Mouse (Mus musculus) midbrain, embryonic 14.5 days (tissue): ENCODE measurements around the gene Men1. TPM values are rescaled to one million over a fixed set of nuclear protein-coding genes. Genes with fewer than 3 reads are reported as not detected.

Source experiments
- ATAC-seq: fragments of 200-750 bp; cut with Nextera tagmentation; 2 replicates; pipeline ENCODE4 v1.8.0; 2017; ENCODE audit warnings: moderate number of reproducible peaks, moderate library complexity; ENCODE audit not compliant: low FRiP score, low TSS enrichment
- DNase-seq: peaks from one replicate; pipeline ENCODE4 v3.0.0-alpha.2; 2015
- H3K27ac ChIP-seq: fragments of 300-500 bp; sonication (generic); replicated peaks from 2 replicates; pipeline ENCODE4 v1.5.1; 2014; ENCODE audit warnings: mild to moderate bottlenecking, low read depth, low read length, moderate library complexity
- H3K27me3 ChIP-seq: fragments of 300-500 bp; sonication (generic); 2 replicates; pipeline ENCODE4 v1.6.1; 2014; ENCODE audit warnings: low read length, control low read depth, mixed read lengths; ENCODE audit not compliant: control insufficient read depth, insufficient read depth
- H3K36me3 ChIP-seq: fragments of 300-500 bp; sonication (generic); 2 replicates; pipeline ENCODE4 v1.6.1; 2014; ENCODE audit warnings: low read length, control low read depth; ENCODE audit not compliant: control insufficient read depth, insufficient read depth
- H3K4me1 ChIP-seq: fragments of 300-500 bp; sonication (generic); 2 replicates; pipeline ENCODE4 v1.6.1; 2014; ENCODE audit warnings: mild to moderate bottlenecking, antibody characterized with exemption, low read length, control low read depth; ENCODE audit not compliant: control insufficient read depth, insufficient read depth
- H3K4me2 ChIP-seq: fragments of 300-500 bp; sonication (generic); 2 replicates; pipeline ENCODE4 v1.6.1; 2014; ENCODE audit warnings: mild to moderate bottlenecking, low read length, moderate library complexity
- H3K4me3 ChIP-seq: fragments of 300-500 bp; sonication (generic); replicated peaks from 2 replicates; pipeline ENCODE4 v1.5.1; 2014; ENCODE audit warnings: low read depth, low read length
- H3K9ac ChIP-seq: fragments of 300-500 bp; sonication (generic); replicated peaks from 2 replicates; pipeline ENCODE4 v1.6.1; 2014; ENCODE audit warnings: mild to moderate bottlenecking, low read length, moderate library complexity
- H3K9me3 ChIP-seq: fragments of 300-500 bp; sonication (generic); 2 replicates; pipeline ENCODE4 v1.6.1; 2016; ENCODE audit warnings: low read length, control low read depth, mixed read lengths; ENCODE audit not compliant: control insufficient read depth
- WGBS: fragments of 180-500 bp; shearing (Covaris S2); extraction: QIAGEN DNeasy Blood & Tissue Kit; methylation state at CpG from one replicate; pipeline ENCODE4 v1.1.7; 2014; 5-methylcytosine and 5-hydroxymethylcytosine counted together
- polyA plus RNA-seq: library from polyadenylated mRNA; unstranded; fragments of >200 nt; fragmentation: Nextera tagmentation; extraction: Ambion mirVana; gene quantifications from 2 replicates; pipeline ENCODE4 v1.2.1, GENCODE M21; 2014

Gene Men1
- polyA plus RNA-seq, 1 experiment from 2014 or later: 55.4 TPM

- H3K4me3 ChIP-seq: no peak overlapping the region
- H3K4me1 ChIP-seq: peaks cover 3% of the 10 kb centered on the region
- no peak overlapping the region for H3K4me2 ChIP-seq
- no peaks in the 10 kb centered on the region for H3K9me3 ChIP-seq
- H3K27me3 ChIP-seq: no peaks in the 10 kb centered on the region
- H3K36me3 ChIP-seq: no peaks in the 10 kb centered on the region
- ATAC-seq: no peak
- no peak overlapping the region for H3K9ac ChIP-seq
- no peak for DNase-seq
- H3K27ac ChIP-seq: no peak overlapping the region
- WGBS: 73% methylated on average over 5 of the region's 5 CpGs
Measured at GRCm38 (mm10) chr19:6331178-6331577, 3.6 kb upstream of the Men1 start.

- ATAC-seq (no peak), DNase-seq (peak; percentile 89)
- 18% methylated on average over 13 of the region's 13 CpGs for WGBS
- H3K27me3 ChIP-seq: no peaks in the 10 kb centered on the region
- 0 out of 2 replicates have a peak overlapping the region, but pooled peaks have one; percentile 20 for H3K9ac ChIP-seq
- H3K9me3 ChIP-seq: no peaks in the 10 kb centered on the region
- peak overlapping the region; percentile 35 for H3K4me2 ChIP-seq
- no peak overlapping the region for H3K27ac ChIP-seq
- peaks cover under 1% of the 10 kb centered on the region for H3K36me3 ChIP-seq
- no peak overlapping the region for H3K4me3 ChIP-seq
- H3K4me1 ChIP-seq: peaks cover 11% of the 10 kb centered on the region
Measured at GRCm38 (mm10) chr19:6331719-6332516, 2.9 kb upstream of the Men1 start.

DNA sequence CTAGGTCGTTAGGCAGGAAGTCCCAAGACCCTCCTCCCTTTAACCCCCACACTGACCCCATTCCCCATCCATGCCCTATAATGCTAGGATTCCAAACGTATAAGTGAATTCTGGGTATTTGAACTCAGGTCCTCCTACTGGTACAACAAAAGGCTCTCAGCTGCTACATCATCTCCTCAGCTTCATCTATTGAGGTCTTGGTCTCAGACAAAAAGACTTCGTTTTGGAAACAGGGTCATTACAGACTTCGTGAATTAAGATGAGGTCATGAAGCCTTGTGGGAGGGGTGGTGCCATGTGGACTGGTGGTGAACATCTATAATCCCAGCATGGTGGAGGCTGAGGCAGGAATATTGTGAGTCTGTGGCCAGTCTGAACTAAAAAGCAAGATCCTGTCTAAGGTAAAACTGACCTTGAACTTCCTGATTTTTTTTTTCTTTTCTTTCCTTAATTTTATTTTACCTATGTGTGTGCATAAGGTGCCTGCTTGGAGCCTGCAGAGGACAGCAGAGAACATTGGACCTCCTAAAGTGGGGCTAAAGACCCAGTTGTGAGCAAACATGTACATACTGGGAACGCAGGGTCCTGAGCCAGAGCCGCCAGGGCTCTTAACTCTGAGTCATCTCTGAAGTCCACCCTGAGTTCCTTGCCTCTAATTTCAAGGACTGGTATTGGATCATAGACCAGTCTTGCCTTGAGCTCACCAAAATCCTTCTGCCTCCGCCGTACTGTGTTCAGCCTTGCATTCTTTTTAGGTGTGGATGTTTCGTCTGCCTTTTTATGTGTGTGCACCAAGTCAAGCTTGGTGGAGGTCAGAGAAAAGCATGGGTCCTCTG lies 801 bp upstream of the Men1 start:
- WGBS: 70% methylated on average over 9 of the region's 9 CpGs
- Histone ChIP-seq H3K9ac (no peak overlapping the region), H3K27ac (peak overlapping the region; percentile 43; the same call in 1 of the 2 replicates), H3K4me3 (peak overlapping the region; percentile 80; the same call in 1 of the 2 replicates), H3K9me3 (no peaks in the 10 kb centered on the region), H3K27me3 (no peaks in the 10 kb centered on the region), H3K36me3 (peaks cover 21% of the 10 kb centered on the region), H3K4me2 (peak overlapping the region; percentile 79), H3K4me1 (peaks cover 12% of the 10 kb centered on the region)
- ATAC-seq (no peak), DNase-seq (no peak)

DNA sequence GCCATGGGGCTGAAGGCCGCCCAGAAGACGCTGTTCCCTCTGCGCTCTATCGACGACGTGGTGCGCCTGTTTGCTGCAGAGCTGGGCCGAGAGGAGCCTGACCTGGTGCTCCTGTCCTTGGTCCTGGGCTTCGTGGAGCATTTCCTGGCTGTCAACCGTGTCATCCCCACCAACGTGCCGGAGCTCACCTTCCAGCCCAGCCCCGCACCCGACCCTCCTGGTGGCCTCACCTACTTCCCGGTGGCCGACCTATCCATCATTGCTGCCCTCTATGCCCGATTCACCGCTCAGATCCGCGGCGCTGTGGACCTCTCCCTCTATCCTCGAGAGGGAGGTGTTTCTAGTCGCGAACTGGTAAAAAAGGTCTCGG lies 664 bp downstream of the Men1 start:
- Histone ChIP-seq H3K4me1 (peaks cover 12% of the 10 kb centered on the region), H3K27me3 (no peaks in the 10 kb centered on the region), H3K27ac (peak overlapping the region; percentile 77), H3K9me3 (no peaks in the 10 kb centered on the region), H3K4me3 (peak overlapping the region; percentile 80), H3K36me3 (peaks cover 36% of the 10 kb centered on the region), H3K9ac (peak overlapping the region; percentile 90), H3K4me2 (peak overlapping the region; percentile 79)
- peak; percentile 16 for DNase-seq
- under 1% methylated on average over 25 of the region's 25 CpGs for WGBS
- ATAC-seq: 0 out of 2 replicates have a peak, but pooled peaks have one; percentile 0

DNA sequence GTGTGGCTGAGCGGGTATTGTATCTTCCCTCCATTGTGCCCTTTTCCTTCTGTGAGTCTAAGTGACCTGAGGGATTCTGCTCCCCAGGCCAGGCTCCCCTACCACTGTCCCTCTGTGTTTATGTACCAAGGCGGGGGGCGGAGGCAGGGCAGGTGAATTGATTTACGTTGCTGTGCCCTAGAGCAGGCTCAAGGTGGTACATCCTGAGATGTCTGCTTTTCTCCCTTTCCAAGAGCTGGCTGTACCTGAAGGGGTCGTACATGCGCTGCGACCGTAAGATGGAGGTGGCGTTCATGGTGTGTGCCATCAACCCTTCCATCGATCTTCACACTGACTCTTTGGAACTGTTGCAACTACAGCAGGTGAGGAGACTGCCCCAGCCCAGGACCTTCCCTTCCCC lies 2.1 kb downstream of the Men1 start:
- Histone ChIP-seq H3K4me2 (peak overlapping the region; percentile 79), H3K9ac (peak overlapping the region; percentile 90; the same call in 1 of the 2 replicates), H3K36me3 (peaks cover 40% of the 10 kb centered on the region), H3K4me3 (peak overlapping the region; percentile 80), H3K27me3 (no peaks in the 10 kb centered on the region), H3K4me1 (peaks cover 20% of the 10 kb centered on the region), H3K27ac (no peak overlapping the region), H3K9me3 (no peaks in the 10 kb centered on the region)
- ATAC-seq: no peak
- no peak for DNase-seq
- WGBS: 96% methylated on average over 10 of the region's 10 CpGs

- Histone ChIP-seq H3K4me2 (no peak overlapping the region), H3K36me3 (peaks cover 49% of the 10 kb centered on the region), H3K4me1 (peaks cover 20% of the 10 kb centered on the region), H3K9me3 (no peaks in the 10 kb centered on the region), H3K4me3 (no peak overlapping the region), H3K9ac (no peak overlapping the region), H3K27me3 (no peaks in the 10 kb centered on the region), H3K27ac (no peak overlapping the region; the same call in 1 of the 2 replicates)
- DNase-seq: no peak
- 95% methylated on average over 7 of the region's 7 CpGs for whole genome bisulfite sequencing
- no peak for ATAC-seq
Measured at GRCm38 (mm10) chr19:6338171-6338570, 3.4 kb downstream of the Men1 start.

DNA sequence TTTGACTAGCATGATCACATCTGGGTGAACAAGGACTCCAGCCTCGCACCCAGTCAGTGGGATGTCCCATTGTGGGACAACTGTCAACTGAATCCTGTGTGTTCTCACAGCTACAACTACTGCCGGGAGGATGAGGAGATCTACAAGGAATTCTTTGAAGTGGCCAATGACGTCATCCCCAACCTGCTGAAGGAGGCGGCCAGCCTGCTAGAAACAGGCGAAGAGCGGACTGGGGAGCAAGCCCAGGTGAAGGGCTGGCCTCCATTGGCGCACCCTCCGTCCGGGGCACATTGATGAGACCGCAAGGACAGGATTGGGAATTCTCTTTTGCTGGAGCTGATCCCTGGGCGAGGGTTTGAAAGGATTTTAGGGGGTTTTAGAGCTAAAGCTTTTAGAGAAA lies 3.9 kb downstream of the Men1 start:
- no peak overlapping the region for H3K27ac ChIP-seq
- peaks cover 20% of the 10 kb centered on the region for H3K4me1 ChIP-seq
- no peaks in the 10 kb centered on the region for H3K9me3 ChIP-seq
- H3K9ac ChIP-seq: no peak overlapping the region
- H3K4me3 ChIP-seq: no peak overlapping the region
- DNase-seq (no peak), ATAC-seq (no peak)
- H3K4me2 ChIP-seq: no peak overlapping the region
- no peaks in the 10 kb centered on the region for H3K27me3 ChIP-seq
- 95% methylated on average over 11 of the region's 11 CpGs for WGBS
- H3K36me3 ChIP-seq: peaks cover 54% of the 10 kb centered on the region

- Histone ChIP-seq H3K4me2 (no peak overlapping the region), H3K36me3 (peaks cover 59% of the 10 kb centered on the region), H3K4me1 (peaks cover 20% of the 10 kb centered on the region), H3K4me3 (no peak overlapping the region), H3K27ac (no peak overlapping the region), H3K9me3 (no peaks in the 10 kb centered on the region), H3K9ac (no peak overlapping the region), H3K27me3 (no peaks in the 10 kb centered on the region)
- ATAC-seq (no peak), DNase-seq (no peak)
- WGBS: 97% methylated on average over 6 of the region's 6 CpGs
Measured at GRCm38 (mm10) chr19:6339191-6339590, 4.4 kb downstream of the Men1 start.
